Mouse (Mus musculus) forebrain, embryonic 10.5 days (tissue): ENCODE results near the gene H2-Ob. TPM values are rescaled to one million over a fixed set of nuclear protein-coding genes. Genes with fewer than 3 reads are reported as not detected.
A peak's percentile ranks its signal among the peaks of the same experiment; 100 is the strongest.

ENCODE experiments used
- DNase-seq: peaks from one replicate; pipeline ENCODE4 v3.0.0-alpha.2; 2017; ENCODE audit warnings: low spot score; ENCODE audit errors: extremely low spot score
- H3K27ac ChIP-seq: fragments of 300-500 bp; sonication (generic); 2 replicates; pipeline ENCODE4 v1.5.1; 2016; ENCODE audit warnings: mild to moderate bottlenecking
- H3K27me3 ChIP-seq: fragments of 300-500 bp; sonication (generic); 2 replicates; pipeline ENCODE4 v1.6.1; 2016; ENCODE audit warnings: mild to moderate bottlenecking; ENCODE audit not compliant: poor library complexity, severe bottlenecking
- H3K36me3 ChIP-seq: fragments of 300-500 bp; sonication (generic); replicated peaks from 2 replicates; pipeline ENCODE4 v1.6.1; 2016; ENCODE audit warnings: mild to moderate bottlenecking, moderate library complexity
- H3K4me1 ChIP-seq: fragments of 300-500 bp; sonication (generic); 2 replicates; pipeline ENCODE4 v1.6.1; 2016
- H3K4me3 ChIP-seq: fragments of 300-500 bp; sonication (generic); 2 replicates; pipeline ENCODE4 v1.5.1; 2016; ENCODE audit warnings: mild to moderate bottlenecking, moderate library complexity
- H3K9me3 ChIP-seq: fragments of 300-500 bp; sonication (generic); 2 replicates; pipeline ENCODE4 v1.6.1; 2016; ENCODE audit warnings: mild to moderate bottlenecking, moderate library complexity
- WGBS: fragments of 180-500 bp; shearing (Covaris S2); methylation state at CpG from one replicate; pipeline ENCODE4 v1.1.7; 2016; 5-methylcytosine and 5-hydroxymethylcytosine counted together
- polyA plus RNA-seq: library from polyadenylated mRNA; unstranded; fragments of >200 nt; fragmentation: Nextera tagmentation; extraction: Ambion mirVana; gene quantifications from 2 replicates; pipeline ENCODE4 v1.2.1, GENCODE M21; 2016

Gene H2-Ob
- polyA plus RNA-seq, 1 experiment from 2014 or later, result not detected

- no peak within 1 kb of the TSS for H3K4me3 ChIP-seq
- no peak within 1 kb of the TSS for H3K27ac ChIP-seq
- H3K27me3 ChIP-seq, result peaks cover 12% of the 10 kb centered on the region
- peaks cover 1% of the 10 kb centered on the region; the same call in 1 of the 2 replicates for H3K4me1 ChIP-seq
- WGBS, result 74% methylated on average over 11 of the region's 11 CpGs
- no peaks in the 10 kb centered on the region for H3K9me3 ChIP-seq
- no peak for DNase-seq
- H3K36me3 ChIP-seq, result no peaks in the 10 kb centered on the region
Measured at GRCm38 (mm10) chr17:34257594-34258375, 19.1 kb downstream of the H2-Ob start, which contains the start of gene H2-Ab1. H2-Ab1 (plus strand) TSS chr17:34257689.

GRCm38 (mm10) chr17:34260551-34260950 is 21.8 kb downstream of the H2-Ob start:
- no peak for DNase-seq
- WGBS, result 87% methylated on average over 5 of the region's 5 CpGs
- Histone ChIP-seq H3K27ac (no peak overlapping the region), H3K4me3 (no peak overlapping the region), H3K4me1 (peaks cover 28% of the 10 kb centered on the region), H3K9me3 (no peaks in the 10 kb centered on the region), H3K27me3 (peaks cover 38% of the 10 kb centered on the region), H3K36me3 (no peaks in the 10 kb centered on the region)

DNA sequence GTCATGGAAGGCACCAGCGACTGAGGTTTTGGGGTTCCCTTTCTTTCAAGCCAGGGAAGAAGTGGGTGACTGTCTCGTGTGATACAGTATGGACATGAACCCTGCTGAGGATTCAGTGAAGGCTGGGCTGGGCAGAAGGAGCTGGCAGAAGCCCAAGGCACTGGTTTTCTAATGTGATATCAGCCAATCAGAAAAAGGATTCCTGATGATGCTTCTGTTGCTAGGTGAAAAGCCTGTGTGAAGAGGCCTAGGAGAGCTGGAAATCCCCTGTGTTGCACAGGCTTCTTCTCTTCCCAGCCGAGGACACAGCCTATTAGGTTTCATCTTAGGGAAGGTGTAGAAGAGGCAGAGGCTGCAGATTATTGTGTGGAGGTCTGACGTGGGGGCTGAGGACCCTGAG is 22.8 kb downstream of the H2-Ob start:
- Histone ChIP-seq H3K36me3 (no peaks in the 10 kb centered on the region), H3K4me3 (no peak overlapping the region), H3K27me3 (peaks cover 40% of the 10 kb centered on the region), H3K9me3 (no peaks in the 10 kb centered on the region), H3K27ac (no peak overlapping the region), H3K4me1 (peaks cover 28% of the 10 kb centered on the region)
- WGBS, result 27% methylated on average over 4 of the region's 4 CpGs
- no peak for DNase-seq

DNA sequence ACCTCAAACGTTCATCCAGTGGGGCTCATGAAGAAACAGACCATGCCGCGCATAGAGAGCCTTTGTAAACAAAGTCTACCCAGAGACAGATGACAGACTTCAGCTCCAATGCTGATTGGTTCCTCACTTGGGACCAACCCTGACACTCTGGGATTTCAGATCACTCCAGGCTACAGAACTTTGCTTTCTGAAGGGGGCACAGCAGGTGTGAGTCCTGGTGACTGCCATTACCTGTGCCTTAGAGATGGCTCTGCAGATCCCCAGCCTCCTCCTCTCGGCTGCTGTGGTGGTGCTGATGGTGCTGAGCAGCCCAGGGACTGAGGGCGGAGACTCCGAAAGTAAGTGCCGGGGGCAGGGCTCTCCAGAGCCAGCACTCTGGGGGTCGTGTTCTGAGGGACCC is 24.4 kb downstream of the H2-Ob start:
- H3K9me3 ChIP-seq, result no peaks in the 10 kb centered on the region
- H3K36me3 ChIP-seq, result no peaks in the 10 kb centered on the region
- H3K4me1 ChIP-seq, result peaks cover 28% of the 10 kb centered on the region
- DNase-seq, result peak; percentile 80
- peak overlapping the region; percentile 51; the same call in 1 of the 2 replicates for H3K27ac ChIP-seq
- peaks cover 40% of the 10 kb centered on the region for H3K27me3 ChIP-seq
- H3K4me3 ChIP-seq, result peak overlapping the region; percentile 70
- WGBS, result under 1% methylated on average over 8 of the region's 8 CpGs

GRCm38 (mm10) chr17:34263811-34264371 is 25.2 kb downstream of the H2-Ob start:
- Histone ChIP-seq H3K4me1 (peaks cover 28% of the 10 kb centered on the region), H3K9me3 (no peaks in the 10 kb centered on the region), H3K4me3 (peak overlapping the region; percentile 70), H3K27me3 (peaks cover 40% of the 10 kb centered on the region), H3K27ac (0 out of 2 replicates have a peak overlapping the region, but pooled peaks have one; percentile 7), H3K36me3 (no peaks in the 10 kb centered on the region)
- 3% methylated on average over 14 of the region's 14 CpGs for WGBS
- DNase-seq, result peak; percentile 42

DNA sequence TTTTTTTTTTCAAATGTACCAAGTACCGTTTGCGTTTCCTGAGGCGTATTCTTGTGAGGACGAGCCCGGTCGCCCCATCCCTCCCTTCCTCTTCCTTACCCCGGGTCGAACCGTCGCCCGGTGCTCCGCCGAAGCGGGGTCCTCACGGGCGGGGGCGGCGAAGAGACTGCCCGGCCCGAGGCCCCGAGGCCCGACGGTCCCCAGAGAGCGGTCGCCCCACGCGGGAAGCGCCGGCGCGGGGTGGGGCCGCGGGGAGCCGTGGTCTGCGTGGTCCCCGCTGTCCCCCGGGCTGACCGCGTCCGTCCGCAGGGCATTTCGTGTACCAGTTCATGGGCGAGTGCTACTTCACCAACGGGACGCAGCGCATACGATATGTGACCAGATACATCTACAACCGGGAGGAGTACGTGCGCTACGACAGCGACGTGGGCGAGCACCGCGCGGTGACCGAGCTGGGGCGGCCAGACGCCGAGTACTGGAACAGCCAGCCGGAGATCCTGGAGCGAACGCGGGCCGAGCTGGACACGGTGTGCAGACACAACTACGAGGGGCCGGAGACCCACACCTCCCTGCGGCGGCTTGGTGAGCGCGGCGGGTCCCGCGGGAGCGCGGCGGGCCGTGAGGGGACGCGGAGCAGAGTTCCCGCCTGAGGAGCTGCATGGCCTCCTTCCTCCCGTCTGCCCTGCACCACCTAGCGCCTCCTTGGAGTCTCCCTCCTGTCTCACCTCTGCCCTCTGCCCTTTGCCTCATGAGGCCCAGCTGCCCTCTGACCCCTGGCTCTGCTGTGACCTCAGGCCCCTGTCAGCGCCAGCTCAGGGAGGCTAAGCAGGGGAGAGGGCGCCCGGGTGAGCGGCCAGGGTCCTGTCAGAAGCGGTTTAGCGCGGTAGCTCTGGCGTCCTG is 26.0 kb downstream of the H2-Ob start:
- H3K4me3 ChIP-seq, result peak overlapping the region; percentile 70
- peak overlapping the region; percentile 84 for H3K27ac ChIP-seq
- H3K4me1 ChIP-seq, result peaks cover 28% of the 10 kb centered on the region
- peak; percentile 66 for DNase-seq
- WGBS, result under 1% methylated on average over 82 of the region's 93 CpGs
- peaks cover 40% of the 10 kb centered on the region for H3K27me3 ChIP-seq
- H3K36me3 ChIP-seq, result no peaks in the 10 kb centered on the region
- no peaks in the 10 kb centered on the region for H3K9me3 ChIP-seq

DNA sequence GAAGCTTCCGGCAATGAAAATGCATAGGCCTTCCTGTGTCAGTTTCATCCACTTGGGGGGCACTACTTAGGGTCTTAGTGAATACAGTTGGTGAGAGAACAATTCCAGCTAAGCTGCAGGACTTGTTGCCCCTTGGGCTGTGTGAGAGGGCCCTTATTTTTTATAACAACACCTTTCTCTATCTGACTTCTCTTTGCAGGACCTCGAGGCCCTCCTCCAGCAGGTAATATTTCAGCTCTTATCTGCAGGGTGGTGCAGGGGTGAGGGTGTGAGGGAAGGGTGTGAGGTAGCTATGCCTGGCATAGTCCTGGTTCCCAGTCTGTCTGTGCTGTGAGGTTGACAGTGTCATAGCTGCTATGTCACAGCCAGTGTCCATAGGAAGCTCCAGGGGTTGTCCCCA is 29.6 kb downstream of the H2-Ob start:
- Histone ChIP-seq H3K4me1 (peaks cover 23% of the 10 kb centered on the region), H3K4me3 (no peak overlapping the region), H3K27me3 (peaks cover 25% of the 10 kb centered on the region), H3K36me3 (no peaks in the 10 kb centered on the region), H3K9me3 (no peaks in the 10 kb centered on the region), H3K27ac (no peak overlapping the region)
- DNase-seq, result no peak
- 85% methylated on average over 2 of the region's 2 CpGs for WGBS

DNA sequence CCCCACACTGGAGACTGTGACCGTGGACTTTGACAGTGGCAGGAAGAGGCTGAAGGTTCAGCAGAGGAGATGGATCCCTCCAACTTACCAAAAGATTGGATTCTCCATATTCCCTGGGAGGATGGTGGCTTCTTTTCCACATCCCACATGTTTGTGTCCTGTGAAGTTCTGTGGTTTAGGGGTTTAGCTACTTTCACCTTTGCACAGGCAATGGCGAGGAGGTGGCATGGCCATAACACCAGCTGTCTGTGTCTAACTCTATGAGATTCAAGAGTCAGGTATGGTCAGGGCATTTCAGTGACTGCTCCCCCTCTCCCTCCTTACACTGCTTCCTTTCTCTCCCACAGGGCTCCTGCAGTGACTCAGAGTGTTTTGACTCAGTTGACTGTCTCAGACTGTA is 30.0 kb downstream of the H2-Ob start:
- DNase-seq, result no peak
- H3K36me3 ChIP-seq, result no peaks in the 10 kb centered on the region
- H3K27me3 ChIP-seq, result peaks cover 20% of the 10 kb centered on the region
- H3K4me3 ChIP-seq, result no peak overlapping the region
- no peak overlapping the region for H3K27ac ChIP-seq
- H3K9me3 ChIP-seq, result no peaks in the 10 kb centered on the region
- peaks cover 18% of the 10 kb centered on the region for H3K4me1 ChIP-seq
- WGBS, result 94% methylated on average over 2 of the region's 2 CpGs

GRCm38 (mm10) chr17:34269817-34270216 is 31.1 kb downstream of the H2-Ob start:
- H3K4me1 ChIP-seq, result peaks cover 7% of the 10 kb centered on the region
- no peak overlapping the region for H3K4me3 ChIP-seq
- DNase-seq, result no peak
- H3K27ac ChIP-seq, result no peak overlapping the region
- H3K36me3 ChIP-seq, result no peaks in the 10 kb centered on the region
- H3K9me3 ChIP-seq, result no peaks in the 10 kb centered on the region
- 81% methylated on average over 4 of the region's 4 CpGs for WGBS
- peaks cover 9% of the 10 kb centered on the region for H3K27me3 ChIP-seq

- H3K27me3 ChIP-seq, result peaks cover 5% of the 10 kb centered on the region
- H3K36me3 ChIP-seq, result no peaks in the 10 kb centered on the region
- H3K27ac ChIP-seq, result no peak overlapping the region
- H3K4me1 ChIP-seq, result peaks cover 3% of the 10 kb centered on the region
- no peak overlapping the region for H3K4me3 ChIP-seq
- WGBS, result 91% methylated on average over 2 of the region's 2 CpGs
- no peaks in the 10 kb centered on the region for H3K9me3 ChIP-seq
- DNase-seq, result no peak
Measured at GRCm38 (mm10) chr17:34270230-34270629, 31.5 kb downstream of the H2-Ob start.

DNA sequence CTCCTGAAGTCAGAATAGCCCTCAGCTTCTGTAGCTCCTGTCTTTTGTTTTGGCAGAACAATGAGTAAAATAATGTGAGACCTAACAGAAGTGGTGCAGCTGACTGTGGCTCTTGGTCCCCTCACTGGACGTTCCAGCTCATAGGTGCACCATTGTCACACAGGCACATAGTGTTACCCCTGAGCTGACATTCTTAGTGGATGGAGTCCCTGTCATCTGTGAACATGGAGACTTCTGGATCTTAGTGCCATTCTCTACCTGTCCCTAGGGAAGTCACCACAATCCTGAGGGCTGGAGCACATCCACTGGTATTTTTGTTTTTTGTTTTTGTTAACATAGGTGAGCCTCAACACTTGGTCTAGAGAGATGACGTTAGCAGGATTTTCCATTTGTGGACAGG is 32.2 kb downstream of the H2-Ob start:
- H3K27ac ChIP-seq, result no peak overlapping the region
- no peak overlapping the region for H3K4me3 ChIP-seq
- no peaks in the 10 kb centered on the region for H3K9me3 ChIP-seq
- no peaks in the 10 kb centered on the region for H3K4me1 ChIP-seq
- no peaks in the 10 kb centered on the region for H3K27me3 ChIP-seq
- DNase-seq, result no peak
- H3K36me3 ChIP-seq, result no peaks in the 10 kb centered on the region
- WGBS, result 82% methylated on average over 2 of the region's 2 CpGs

GRCm38 (mm10) chr17:34272102-34272501 is 33.4 kb downstream of the H2-Ob start:
- Histone ChIP-seq H3K4me3 (no peak overlapping the region), H3K4me1 (no peaks in the 10 kb centered on the region), H3K9me3 (no peaks in the 10 kb centered on the region), H3K27me3 (no peaks in the 10 kb centered on the region), H3K27ac (no peak overlapping the region), H3K36me3 (no peaks in the 10 kb centered on the region)
- WGBS, result 91% methylated on average over 1 of the region's 1 CpGs
- no peak for DNase-seq
